Mouse (Mus musculus) liver, embryonic 14.5 days (tissue): Measurements from ENCODE around the gene Entpd5. TPM values are rescaled to one million over a fixed set of nuclear protein-coding genes. Genes with fewer than 3 reads are reported as not detected.

Experiments
- ATAC-seq: fragments of 200-750 bp; cut with Nextera tagmentation; 2 replicates; pipeline ENCODE4 v1.8.0; 2017; ENCODE audit warnings: moderate number of reproducible peaks, mild to moderate bottlenecking, moderate library complexity; ENCODE audit not compliant: insufficient read depth
- DNase-seq, 3 experiments: peaks; one replicate each; pipeline ENCODE4 v3.0.0-alpha.2; 2012 to 2013; ENCODE audit warnings: low read depth in 3 of 3, low spot score in 3 of 3
- H3K27ac ChIP-seq: fragments of 300-500 bp; sonication (generic); 2 replicates; pipeline ENCODE4 v1.5.1; 2014; ENCODE audit warnings: moderate library complexity, mild to moderate bottlenecking, control low read depth, inconsistent platforms
- H3K27me3 ChIP-seq: fragments of 300-500 bp; sonication (generic); 2 replicates; pipeline ENCODE4 v1.6.1; 2014; ENCODE audit warnings: mild to moderate bottlenecking, low read length, moderate library complexity; ENCODE audit not compliant: control insufficient read depth, insufficient read depth
- H3K36me3 ChIP-seq: fragments of 300-500 bp; sonication (generic); replicated peaks from 2 replicates; pipeline ENCODE4 v1.6.1; 2014; ENCODE audit warnings: low read depth; ENCODE audit not compliant: control insufficient read depth, insufficient read depth
- H3K4me1 ChIP-seq, 2 experiments: fragments of 200-500 bp in 1 of 2; fragments of 300-500 bp in 1 of 2; sonication (generic) in 1 of 2; replicated peaks; 2 replicates each; pipeline ENCODE4 v1.6.1; 2012 to 2014; ENCODE audit warnings: antibody characterized with exemption in 1 of 2, inconsistent platforms in 1 of 2, low read length in 1 of 2; ENCODE audit not compliant: control insufficient read depth in 2 of 2, insufficient read depth in 2 of 2
- H3K4me2 ChIP-seq: fragments of 300-500 bp; sonication (generic); 2 replicates; pipeline ENCODE4 v1.6.1; 2014; ENCODE audit warnings: low read depth, mild to moderate bottlenecking, control low read depth, moderate library complexity
- H3K4me3 ChIP-seq, 2 experiments: fragments of 200-500 bp in 1 of 2; fragments of 300-500 bp in 1 of 2; sonication (generic) in 1 of 2; 2 replicates each; pipeline ENCODE4 v1.5.1; 2012 to 2014; ENCODE audit warnings: low read depth in 2 of 2, low read length in 2 of 2, mild to moderate bottlenecking in 2 of 2, control low read depth in 1 of 2, inconsistent platforms in 1 of 2, moderate library complexity in 1 of 2; ENCODE audit not compliant: insufficient read depth in 1 of 2
- H3K9ac ChIP-seq: fragments of 300-500 bp; sonication (generic); replicated peaks from 2 replicates; pipeline ENCODE4 v1.6.1; 2014; ENCODE audit warnings: mild to moderate bottlenecking, control low read depth, moderate library complexity
- H3K9me3 ChIP-seq: fragments of 300-500 bp; sonication (generic); 2 replicates; pipeline ENCODE4 v1.6.1; 2016; ENCODE audit warnings: low read length, mixed read lengths; ENCODE audit not compliant: control insufficient read depth
- CTCF ChIP-seq: IDR thresholded peaks from 2 replicates; pipeline ENCODE4 v1.5.1; 2016; ENCODE audit warnings: antibody characterized with exemption, low read depth, control low read depth
- EP300 ChIP-seq: IDR thresholded peaks from 2 replicates; pipeline ENCODE4 v1.6.1; 2016; ENCODE audit warnings: antibody characterized with exemption, low read depth
- WGBS: fragments of 180-500 bp; shearing (Covaris S2); extraction: QIAGEN DNeasy Blood & Tissue Kit; methylation state at CpG from one replicate; pipeline ENCODE4 v1.1.7; 2014; ENCODE audit not compliant: insufficient replicate concordance; 5-methylcytosine and 5-hydroxymethylcytosine counted together
- polyA plus RNA-seq, 2 experiments: library from polyadenylated mRNA; depleted of rRNA in 1 of 2; stranded (reverse) in 1 of 2; unstranded in 1 of 2; fragments of >200 nt; fragmentation: Nextera tagmentation in 1 of 2; extraction: Ambion mirVana in 1 of 2; gene quantifications; 2 replicates each; pipeline versions ENCODE4 v1.2.1 to v1.2.3; 2012 to 2014

The Entpd5 gene
- polyA plus RNA-seq (2012; rRNA removed) (4.3 and 4.9 TPM in 2 replicates), polyA plus RNA-seq (2014; fragmentation: Nextera tagmentation; extraction: Ambion mirVana) (10.0 and 10.2 TPM in 2 replicates)

DNA sequence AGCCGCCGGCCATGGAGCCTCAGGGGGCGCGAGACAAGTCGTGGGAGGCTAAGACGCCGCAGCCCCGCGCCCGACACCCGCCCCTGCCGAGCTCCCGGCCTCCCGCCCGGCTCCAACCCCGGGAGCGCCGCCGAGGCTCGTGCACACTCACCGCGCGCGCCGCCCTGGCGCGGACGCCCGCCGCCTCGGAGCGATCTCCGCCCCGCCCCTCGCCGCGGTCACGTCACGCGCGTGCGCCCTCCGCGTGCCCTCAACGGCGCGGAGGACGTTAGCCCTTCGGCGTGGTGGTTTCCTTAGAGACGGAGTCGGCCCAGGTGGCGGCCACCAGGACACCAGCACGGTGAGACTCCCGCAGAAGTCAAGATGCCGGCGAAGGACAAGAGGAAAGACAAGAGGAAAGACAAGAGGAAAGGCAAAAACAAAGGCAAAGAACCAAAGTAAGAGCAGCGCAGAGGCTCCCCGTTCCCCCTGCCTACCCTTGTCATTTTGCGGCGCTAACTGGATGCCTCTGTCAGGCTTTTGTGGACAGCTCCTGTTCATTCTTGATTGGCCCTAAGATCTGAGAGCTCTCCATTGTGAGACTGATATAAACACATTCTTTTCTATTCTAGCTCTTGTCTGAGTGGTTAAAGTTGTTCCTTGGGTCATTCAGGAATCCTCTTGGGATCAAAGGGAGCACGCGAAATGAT, at the start of gene Entpd5, which contains the start of gene Bbof1:
Gene Entpd5, minus strand, starts transcription at position 211 of the 689 bp plus-strand sequence.
Gene Bbof1, plus strand, starts transcription at position 253 of the 689 bp plus-strand sequence.
- Histone ChIP-seq H3K36me3 (no peaks in the 10 kb centered on the region), H3K4me3 (peak within 1 kb of the TSS; percentile 82 to 84), H3K27ac (peak within 1 kb of the TSS; percentile 41), H3K4me2 (peak within 1 kb of the TSS; percentile 91), H3K9ac (peak within 1 kb of the TSS; percentile 84), H3K27me3 (no peaks in the 10 kb centered on the region), H3K9me3 (no peaks in the 10 kb centered on the region), H3K4me1 (peaks cover 4 to 8% of the 10 kb centered on the region in 2 experiments)
- DNase-seq (peak; percentile 66 to 69 (median 68)), ATAC-seq (peak; percentile 95)
- WGBS = 2% methylated on average over 63 of the region's 63 CpGs
- TF ChIP-seq CTCF = no peak
- TF ChIP-seq EP300 = no peak

DNA sequence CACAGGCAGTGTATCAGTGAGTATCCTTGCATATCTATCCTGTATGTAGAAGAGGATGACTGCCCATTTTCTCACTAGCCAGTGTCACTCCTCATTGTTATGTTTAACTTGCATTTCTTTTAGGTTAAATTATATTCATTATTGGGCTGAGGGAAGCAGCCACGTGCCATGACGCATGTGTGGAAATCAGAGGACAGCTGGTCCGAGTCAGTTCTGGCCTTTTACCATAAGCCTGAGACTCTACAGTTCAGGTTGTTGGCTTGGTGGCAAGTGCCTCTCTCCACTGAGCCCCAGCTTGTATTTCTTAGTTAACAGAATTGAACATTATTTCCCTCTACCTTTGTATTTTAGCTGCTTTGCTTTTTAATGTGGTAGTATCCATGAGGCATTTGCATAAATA, 48.1 kb upstream of the Entpd5 start:
- Histone ChIP-seq H3K9me3 (no peaks in the 10 kb centered on the region), H3K4me2 (no peak overlapping the region), H3K27me3 (no peaks in the 10 kb centered on the region), H3K9ac (no peak overlapping the region), H3K36me3 (peaks cover 32% of the 10 kb centered on the region), H3K4me1 (peaks cover 16 to 17% of the 10 kb centered on the region in 2 experiments), H3K4me3 (no peak overlapping the region), H3K27ac (no peak overlapping the region)
- DNase-seq (no peak), ATAC-seq (no peak)
- WGBS = 90% methylated on average over 3 of the region's 3 CpGs
- TF ChIP-seq EP300 (no peak), CTCF (no peak)

DNA sequence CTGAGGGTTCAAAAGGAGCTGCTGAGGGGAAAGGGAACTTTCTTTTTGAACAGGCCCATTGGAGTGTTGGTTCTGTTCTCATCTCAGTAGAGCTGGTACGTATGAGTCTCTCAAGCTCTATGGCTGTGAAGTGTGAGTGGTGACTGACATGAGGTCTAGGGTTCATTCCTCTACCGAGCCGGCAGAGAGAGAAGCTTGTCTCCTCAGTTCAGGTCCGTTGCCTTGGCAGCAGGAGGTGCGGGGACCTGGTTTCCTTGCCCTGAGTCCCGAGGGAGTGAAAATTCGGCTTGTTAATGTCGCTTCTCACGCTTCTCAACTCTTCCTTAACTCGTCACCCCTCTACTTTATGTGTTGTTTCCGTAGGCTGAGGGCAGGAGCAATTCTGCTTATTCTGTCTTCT, 43.0 kb upstream of the Entpd5 start:
- TF ChIP-seq EP300 (no peak), CTCF (no peak)
- WGBS = 1% methylated on average over 11 of the region's 11 CpGs
- H3K4me2 ChIP-seq = peak overlapping the region; percentile 83
- DNase-seq = peak; percentile 12 to 28 (median 17)
- peak overlapping the region; percentile 92 for H3K9ac ChIP-seq
- peaks cover 20 to 21% of the 10 kb centered on the region in 2 experiments for H3K4me1 ChIP-seq
- H3K9me3 ChIP-seq = no peaks in the 10 kb centered on the region
- no peaks in the 10 kb centered on the region; the same call in 1 of the 2 replicates for H3K36me3 ChIP-seq
- H3K4me3 ChIP-seq = peak overlapping the region; percentile 92
- no peak for ATAC-seq
- H3K27me3 ChIP-seq = no peaks in the 10 kb centered on the region
- peak overlapping the region; percentile 74 for H3K27ac ChIP-seq

DNA sequence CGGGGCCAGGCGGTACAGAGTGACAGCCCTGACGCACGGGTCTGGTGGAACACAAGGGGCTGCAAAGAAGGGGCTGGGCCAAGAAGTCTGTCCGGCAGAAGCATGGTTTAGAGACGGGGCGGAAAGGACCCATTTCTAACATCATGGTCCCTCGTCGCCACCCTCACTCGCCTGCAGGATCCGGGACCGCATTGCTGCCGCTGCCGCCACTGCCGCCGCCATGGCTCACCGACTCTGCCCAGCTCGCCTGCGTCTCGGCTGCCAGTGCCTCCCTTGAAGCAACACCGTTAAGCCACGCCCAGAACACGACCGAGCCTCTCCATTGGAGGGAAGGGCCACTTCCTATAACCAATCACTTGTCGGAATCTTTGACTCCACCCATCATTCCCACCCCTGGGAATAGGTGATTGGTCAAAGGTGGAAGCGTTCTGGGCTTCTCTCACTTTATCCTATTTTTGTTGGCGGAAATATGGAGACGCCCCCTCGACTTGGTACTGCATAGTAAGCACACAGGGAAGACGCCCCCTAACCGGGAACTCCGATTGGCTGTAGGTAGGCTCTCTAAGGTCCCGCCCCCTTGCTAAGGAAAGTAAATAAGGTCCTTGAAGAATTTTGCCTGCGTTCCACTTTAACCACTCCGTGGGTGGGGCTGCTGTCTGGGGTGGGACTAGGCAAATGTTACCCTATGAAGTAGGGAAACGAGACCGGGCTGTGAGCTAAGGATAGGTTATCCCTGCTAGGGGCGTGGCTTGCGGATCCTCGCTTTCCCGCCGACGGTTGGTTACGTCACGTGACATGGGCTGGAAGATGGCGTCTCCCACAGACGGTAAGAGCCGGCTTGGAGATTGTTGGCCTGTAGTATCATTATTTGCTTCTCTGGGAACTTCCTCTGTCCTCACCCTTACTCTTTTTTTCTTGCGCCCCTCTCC, 42.2 kb upstream of the Entpd5 start, which contains the start of the genes Aldh6a1 and Lin52:
Gene Aldh6a1, minus strand, starts transcription at position 287 of the 929 bp plus-strand sequence.
Gene Lin52, plus strand, starts transcription at position 705 of the 929 bp plus-strand sequence.
- Histone ChIP-seq H3K36me3 (no peaks in the 10 kb centered on the region), H3K27me3 (no peaks in the 10 kb centered on the region), H3K9me3 (no peaks in the 10 kb centered on the region), H3K4me3 (peak within 1 kb of the TSS; percentile 92), H3K27ac (peak within 1 kb of the TSS; percentile 74), H3K9ac (peak within 1 kb of the TSS; percentile 92), H3K4me1 (peaks cover 20 to 21% of the 10 kb centered on the region in 2 experiments), H3K4me2 (peak within 1 kb of the TSS; percentile 95)
- peak; percentile 100 for DNase-seq
- no peak for TF ChIP-seq CTCF
- TF ChIP-seq EP300 = no peak; the same call in none of the 2 replicates
- peak; percentile 95 for ATAC-seq
- under 1% methylated on average over 49 of the region's 49 CpGs for WGBS
